Mouse (Mus musculus) liver, adult 2 months (tissue): Measurements from ENCODE around the gene Macrod1.

ENCODE experiments used
- CTCF ChIP-seq: fragments of 200-500 bp; IDR thresholded peaks from 2 replicates; pipeline ENCODE4 v1.5.1; 2011; ENCODE audit warnings: low read depth, low read length, control low read depth
- POLR2A ChIP-seq: fragments of 200-500 bp; IDR thresholded peaks from 2 replicates; pipeline ENCODE4 v1.6.1; 2011; ENCODE audit warnings: low read length, control low read depth; ENCODE audit not compliant: insufficient read depth; ENCODE audit errors: extremely low read depth

DNA sequence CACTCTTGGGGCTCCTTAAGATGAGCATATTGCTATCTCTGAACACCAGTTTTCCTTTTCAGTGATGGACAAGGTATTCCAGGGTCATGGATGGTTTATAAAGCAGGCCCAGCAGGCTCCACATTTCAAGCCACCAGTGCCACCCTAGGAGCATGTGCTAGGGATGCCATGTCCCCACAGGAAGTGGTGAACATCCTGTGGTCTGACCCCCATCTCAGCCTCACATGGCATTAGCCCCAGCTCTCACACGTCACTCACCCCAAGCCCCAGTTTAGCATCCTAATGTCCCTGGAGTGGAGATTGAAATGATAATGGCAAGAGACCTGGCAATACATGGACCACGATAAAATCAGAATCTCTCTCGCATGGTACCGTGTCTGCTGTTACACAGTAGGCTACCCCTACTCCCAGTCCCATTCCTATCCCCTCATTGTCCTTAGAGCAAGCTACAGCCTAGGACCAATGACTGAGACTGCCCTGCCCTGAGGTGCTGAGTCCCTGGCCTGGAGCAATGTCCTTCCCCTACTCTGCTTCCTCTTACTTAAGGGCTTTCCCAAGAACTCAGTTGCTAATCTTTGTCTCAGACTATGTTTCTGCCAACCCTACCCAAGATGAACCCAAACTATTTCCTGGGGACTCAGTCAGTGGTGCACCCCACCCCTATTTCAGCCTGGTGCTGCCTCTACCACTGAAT, 59.6 kb downstream of the Macrod1 start:
- TF ChIP-seq CTCF (no peak), POLR2A (no peak)
